Mouse (Mus musculus): ENCODE results near the gene Mcam. TPM values are rescaled to one million over a fixed set of nuclear protein-coding genes. Genes with fewer than 3 reads are reported as not detected.

Gene Mcam
- total RNA-seq, 2 experiments from 2014 or later, result 147 to 156 TPM

- no peak for DNase-seq
- intact Hi-C loops (cut with DNase I), result no loop called here
These were observed 58.0 kb downstream of the Mcam start for GRCm38 (mm10) chr9:44192312-44192711.

Other genes starting within 250 kb of the Mcam start
- 10 to 100 TPM; 31.3 to 32.3 TPM for gene Thy1, start 91.1 kb upstream of the Mcam start, total RNA-seq (2021)
- gene Usp2, start 67.4 kb upstream of the Mcam start, total RNA-seq (2021), result 100 to 1,000 TPM; 102 to 150 TPM
- gene Mfrp, start 32.7 kb upstream of the Mcam start, total RNA-seq (2021), result not detected
- 10 to 100 TPM; 15.5 to 21.3 TPM for gene C1qtnf5, start 27.2 kb upstream of the Mcam start, total RNA-seq (2021)
- gene Gm49380, start 21.0 kb upstream of the Mcam start, total RNA-seq (2021), result under 1 TPM; 0.10 to 0.12 TPM
- gene Rnf26, start 21.0 kb upstream of the Mcam start, total RNA-seq (2021), result 10 to 100 TPM; 18.1 TPM
- 10 to 100 TPM; 30.9 to 31.3 TPM for gene Cbl, start 99.6 kb downstream of the Mcam start, total RNA-seq (2021)
- not detected for gene Ccdc153, start 106.2 kb downstream of the Mcam start, total RNA-seq (2021)
- 1 to 10 TPM; 2.3 to 3.3 TPM for gene Pdzd3, start 117.0 kb downstream of the Mcam start, total RNA-seq (2021)
- gene Nlrx1, start 134.1 kb downstream of the Mcam start, total RNA-seq (2021), result 10 to 100 TPM; 14.9 to 18.3 TPM
- gene Abcg4, start 154.1 kb downstream of the Mcam start, total RNA-seq (2021), result 1 to 10 TPM; 1.0 to 1.5 TPM
- 10 to 100 TPM; 10.0 to 11.1 TPM for gene Hinfp, start 171.2 kb downstream of the Mcam start, total RNA-seq (2021)
- 10 to 100 TPM; 14.2 to 17.6 TPM for gene C2cd2l, start 185.8 kb downstream of the Mcam start, total RNA-seq (2021)
- 10 to 100 TPM; 21.1 to 25.2 TPM for gene Dpagt1, start 191.6 kb downstream of the Mcam start, total RNA-seq (2021)
- gene H2afx, start 200.2 kb downstream of the Mcam start, total RNA-seq (2021), result 10 to 100 TPM; 54.1 to 57.9 TPM
- gene Hmbs, start 209.8 kb downstream of the Mcam start, total RNA-seq (2021), result 10 to 100 TPM; 54.2 to 55.2 TPM
- gene Vps11, start 227.2 kb downstream of the Mcam start, total RNA-seq (2021), result 10 to 100 TPM; 22.4 to 22.8 TPM
- 10 to 100 TPM; 35.8 to 45.7 TPM for gene Hyou1, start 245.0 kb downstream of the Mcam start, total RNA-seq (2021)

Measured in heart, postnatal 10 days (tissue).